Comparison of ENCODE assay signal across 18 mouse cellular contexts in the genomic region with DNA sequence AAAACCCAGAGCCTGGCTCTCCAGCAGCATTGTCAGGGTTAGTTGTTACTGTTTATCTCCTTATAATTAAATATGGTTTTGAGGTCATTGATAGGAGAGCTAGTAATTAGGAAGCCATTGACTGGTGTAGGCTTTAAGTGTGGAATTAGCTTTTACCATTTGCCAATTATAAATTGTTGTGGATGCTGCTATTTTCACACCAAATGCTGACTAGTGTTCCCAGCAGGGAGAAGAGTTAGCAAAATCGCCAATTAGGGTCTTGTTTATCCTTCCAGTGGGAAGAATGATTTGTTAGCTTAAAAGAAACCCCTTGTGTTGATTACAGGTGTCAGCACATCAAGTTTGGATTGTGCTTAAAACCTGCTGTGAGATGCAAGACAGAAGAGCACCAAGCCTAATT.
"Had no signal": no experiment of that assay in that cellular context is flagged by ENCODE, and none has a peak within 500 bp of the region (broad histone marks: within the 10 kb centered on the region; RNA-seq: fewer than 3 reads in every experiment).

No protein-coding gene starts in this region.

- H3K4me1 ChIP-seq: neural tube, embryonic 15.5 days had no signal

- ATAC-seq: midbrain, embryonic 16.5 days had no signal

- H3K4me2 ChIP-seq: lung, embryonic 14.5 days; neural tube, embryonic 13.5 days; neural tube, embryonic 15.5 days had no signal

- H3K36me3 ChIP-seq: midbrain, embryonic 10.5 days; neural tube, embryonic 13.5 days; neural tube, embryonic 15.5 days had no signal

- H3K27me3 ChIP-seq: neural tube, embryonic 13.5 days; neural tube, embryonic 15.5 days had no signal

- H3K9ac ChIP-seq: lung, embryonic 14.5 days; neural tube, embryonic 13.5 days; neural tube, embryonic 15.5 days had no signal

- H3K27ac ChIP-seq: midbrain, embryonic 10.5 days; neural tube, embryonic 13.5 days; neural tube, embryonic 15.5 days had no signal

- H3K9me3 ChIP-seq: midbrain, embryonic 10.5 days; neural tube, embryonic 13.5 days; neural tube, embryonic 15.5 days had no signal

- H3K4me3 ChIP-seq: midbrain, embryonic 10.5 days; myocyte; neural tube, embryonic 13.5 days; neural tube, embryonic 15.5 days had no signal

- DNase-seq: lung, adult 18-20 months; lung, embryonic 14.5 days; lung, postnatal 10 days; lung, postnatal 4 days; midbrain, embryonic 14.5 days; retina, postnatal 1 day; right cerebral cortex, adult 18-20 months; right cerebral cortex, postnatal 25 days; right cerebral cortex, postnatal 4 days; spleen, adult 18-20 months; thymus, adult 18-20 months; thymus, postnatal 14 days; thymus, postnatal 4 days had no signal
